ENCODE assay signal across 10 mouse cellular contexts in genomic region chr8:30959436-30960180, GRCm38 (mm10).
A peak's percentile ranks its signal among the peaks of the same experiment; 100 is the strongest.
DNase-seq lines count a peak whose midpoint lies in the region; ATAC-seq lines count a peak whose summit lies in the region.
"Had no signal": no experiment of that assay in that cellular context is flagged by ENCODE, and none has a peak within 500 bp of the region (broad histone marks: within the 10 kb centered on the region; RNA-seq: fewer than 3 reads in every experiment).

No protein-coding gene starts in this region.

- no peak overlapping the region for H3K9ac ChIP-seq in heart, embryonic 15.5 days
- H3K9ac ChIP-seq in hindbrain, embryonic 11.5 days (ENCODE audit: low read depth, low read length): no peak overlapping the region

- H3K4me2 ChIP-seq in heart, embryonic 15.5 days: peak overlapping the region; percentile 62
- H3K4me2 ChIP-seq in hindbrain, embryonic 11.5 days (replicated peaks; ENCODE audit: low read depth, low read length): peak overlapping the region; percentile 34; the same call in 1 of the 2 replicates

- peak overlapping the region; percentile 39 for H3K4me3 ChIP-seq in heart, embryonic 15.5 days
- 0 out of 2 replicates have a peak overlapping the region, but pooled peaks have one; percentile 8 for H3K4me3 ChIP-seq in hindbrain, embryonic 11.5 days (ENCODE audit: low read depth, low read length)
- H3K4me3 ChIP-seq: myocyte had no signal

- DNase-seq in heart, postnatal 4 days: no peak
- DNase-seq in embryo, embryonic 11 days: peak; percentile 47
- DNase-seq in hindbrain, embryonic 11.5 days (ENCODE audit: low spot score): peak; percentile 22
- DNase-seq in mesoderm, embryonic 11.5 days (ENCODE audit: low read depth, low spot score): peak; percentile 43
- no peak for DNase-seq in MN1 (ENCODE audit: low spot score)
- DNase-seq: gastrocnemius, postnatal 10 days had no signal

- no peak overlapping the region for H3K27ac ChIP-seq in heart, embryonic 15.5 days
- H3K27ac ChIP-seq in hindbrain, embryonic 11.5 days (ENCODE audit: low read depth, low read length): no peak overlapping the region

- peaks cover 11% of the 10 kb centered on the region for H3K4me1 ChIP-seq in heart, embryonic 15.5 days (replicated peaks)
- H3K4me1 ChIP-seq in hindbrain, embryonic 11.5 days (replicated peaks; ENCODE audit: control insufficient read depth, insufficient read depth, low read length): no peaks in the 10 kb centered on the region

- H3K27me3 ChIP-seq in heart, embryonic 15.5 days: no peaks in the 10 kb centered on the region
- no peaks in the 10 kb centered on the region for H3K27me3 ChIP-seq in hindbrain, embryonic 11.5 days (ENCODE audit: control insufficient read depth, insufficient read depth, low read length)

- no peak for ATAC-seq in heart, embryonic 15.5 days (replicated peaks; ENCODE audit: insufficient number of reproducible peaks, insufficient read depth, low FRiP score, low read depth)
- peak; percentile 25; the same call in 1 of the 2 replicates for ATAC-seq in hindbrain, embryonic 11.5 days (ENCODE audit: low FRiP score)
- ATAC-seq in frontal cortex, adult (ENCODE audit: low TSS enrichment): no peak
- no peak for ATAC-seq in megakaryocyte-erythroid progenitor cell, adult 5-6 weeks (replicated peaks; ENCODE audit: low FRiP score, low TSS enrichment, poor library complexity, severe bottlenecking)

- H3K9me3 ChIP-seq in heart, embryonic 15.5 days (replicated peaks): no peaks in the 10 kb centered on the region
- no peaks in the 10 kb centered on the region for H3K9me3 ChIP-seq in hindbrain, embryonic 11.5 days (ENCODE audit: control insufficient read depth, low read length)

- no peaks in the 10 kb centered on the region for H3K36me3 ChIP-seq in heart, embryonic 15.5 days
- H3K36me3 ChIP-seq in hindbrain, embryonic 11.5 days (ENCODE audit: control insufficient read depth, insufficient read depth, low read length): no peaks in the 10 kb centered on the region

- 43% methylated on average over 17 of the region's 17 CpGs for WGBS in heart, embryonic 15.5 days
- WGBS in hindbrain, embryonic 11.5 days: 38% methylated on average over 17 of the region's 17 CpGs

Comparison
In these comparisons a context has a peak if more than half of its experiments do, and no peak if none do; other contexts are left out.
1. DNase-seq: peak in embryo, embryonic 11 days (single experiment), hindbrain, embryonic 11.5 days (single experiment) and mesoderm, embryonic 11.5 days (single experiment); none in heart, postnatal 4 days (single experiment) and MN1 (single experiment).